Mouse (Mus musculus): ENCODE data around the gene D430042O09Rik. TPM values are rescaled to one million over a fixed set of nuclear protein-coding genes. Genes with fewer than 3 reads are reported as not detected.

D430042O09Rik gene
- total RNA-seq (2014; rRNA removed) (17.8 and 18.7 TPM in 2 replicates), polyA plus RNA-seq (2015; fragmentation: Nextera tagmentation; extraction: Ambion mirVana) (3.7 and 4.5 TPM in 2 replicates)

DNA sequence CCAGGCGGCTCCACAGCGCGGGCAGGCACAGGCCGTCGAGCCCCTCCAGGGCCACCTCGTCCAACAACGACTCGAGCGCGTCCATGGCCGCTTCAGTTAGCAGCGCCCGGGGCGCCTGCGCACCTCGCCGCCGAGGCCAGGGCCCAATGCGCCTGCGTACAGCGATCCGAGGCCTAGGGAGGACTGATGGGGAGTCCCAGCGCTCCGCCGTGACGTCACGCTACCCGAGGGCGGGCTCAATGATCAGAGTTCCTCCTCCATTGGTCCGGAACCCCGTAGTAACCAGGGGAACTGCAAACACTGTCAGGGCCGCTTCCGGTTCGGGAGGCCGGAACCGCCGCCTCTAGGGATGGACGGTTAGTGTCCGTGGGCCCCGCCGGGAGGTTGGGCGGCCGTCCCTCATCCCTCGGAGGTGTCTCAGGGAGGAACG, at the start of gene D430042O09Rik, which contains the start of gene Gtf3c1:
Gene D430042O09Rik, plus strand, starts transcription at position 296 of the 430 bp plus-strand sequence.
Gene Gtf3c1, minus strand, starts transcription at position 188 of the 430 bp plus-strand sequence.
- DNase-seq (ENCODE audit: low spot score) (peak; percentile 100), ATAC-seq (peak; percentile 100)
- Histone ChIP-seq H3K27me3 (ENCODE audit: insufficient read depth, low read length) (no peaks in the 10 kb centered on the region), H3K27ac (peak within 1 kb of the TSS; percentile 76), H3K9ac (replicated peaks; ENCODE audit: low read length) (peak within 1 kb of the TSS; percentile 75), H3K4me2 (ENCODE audit: low read depth, low read length) (peak within 1 kb of the TSS; percentile 72), H3K36me3 (ENCODE audit: insufficient read depth, low read length) (peaks cover 13% of the 10 kb centered on the region; the same call in 1 of the 2 replicates), H3K9me3 (ENCODE audit: low read length) (no peaks in the 10 kb centered on the region), H3K4me1 (ENCODE audit: insufficient read depth, low read length) (peaks cover 17% of the 10 kb centered on the region), H3K4me3 (ENCODE audit: low read length) (peak within 1 kb of the TSS; percentile 72)
- no peak for TF ChIP-seq CTCF (IDR thresholded peaks at IDR 0.05; ENCODE audit: low read depth)
- 0% methylated on average over 45 of the region's 45 CpGs for WGBS

DNA sequence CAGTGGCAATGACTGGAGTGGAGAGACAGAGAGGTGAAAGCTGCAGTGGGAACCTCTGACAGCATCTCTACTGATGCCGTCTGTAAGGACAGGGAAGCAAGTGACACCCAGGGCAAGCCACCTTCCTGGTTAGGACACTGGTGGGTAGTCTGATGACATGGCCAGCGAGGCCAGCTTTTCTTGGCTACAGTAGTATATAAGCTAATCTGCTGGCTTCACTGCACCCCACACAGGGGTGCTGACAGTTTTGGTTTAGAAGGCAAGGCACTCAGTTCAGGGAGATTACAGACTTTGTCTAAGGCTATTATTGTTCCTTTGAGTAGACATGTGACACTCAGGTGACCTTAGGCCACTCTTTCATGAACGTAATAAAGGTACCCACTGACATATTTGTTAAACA, 44.0 kb upstream of the D430042O09Rik start:
- Histone ChIP-seq H3K27ac (no peak overlapping the region), H3K9me3 (ENCODE audit: low read length) (no peaks in the 10 kb centered on the region), H3K27me3 (ENCODE audit: insufficient read depth, low read length) (no peaks in the 10 kb centered on the region), H3K4me1 (ENCODE audit: insufficient read depth, low read length) (no peaks in the 10 kb centered on the region), H3K36me3 (ENCODE audit: insufficient read depth, low read length) (peaks cover 82% of the 10 kb centered on the region), H3K4me3 (ENCODE audit: low read length) (no peak overlapping the region), H3K9ac (replicated peaks; ENCODE audit: low read length) (no peak overlapping the region), H3K4me2 (ENCODE audit: low read depth, low read length) (no peak overlapping the region)
- no peak for TF ChIP-seq CTCF (IDR thresholded peaks at IDR 0.05; ENCODE audit: low read depth)
- ATAC-seq (no peak), DNase-seq (ENCODE audit: low spot score) (no peak)
- 83% methylated on average over 3 of the region's 3 CpGs for WGBS

DNA sequence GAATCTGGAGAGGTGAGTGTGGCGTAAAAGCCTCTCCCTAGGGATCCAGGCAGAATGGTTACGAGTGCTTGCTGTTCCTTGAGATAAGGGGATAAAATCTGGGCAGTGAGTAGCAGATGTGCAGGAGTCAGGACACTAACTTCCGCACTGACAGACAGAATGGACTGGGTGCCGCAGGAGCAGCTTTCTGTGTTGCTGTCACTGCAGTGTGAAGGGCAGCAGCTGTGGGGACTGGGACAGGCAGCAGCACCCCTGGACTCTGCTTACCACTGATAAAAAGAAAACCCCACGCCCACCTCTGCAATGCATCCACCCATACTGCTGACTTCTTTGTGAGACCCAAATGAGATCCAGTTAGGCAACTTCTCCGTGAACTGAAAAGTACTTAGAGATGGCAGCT, 36.8 kb upstream of the D430042O09Rik start:
- no peaks in the 10 kb centered on the region for H3K4me1 ChIP-seq (ENCODE audit: insufficient read depth, low read length)
- WGBS, result 90% methylated on average over 6 of the region's 6 CpGs
- no peaks in the 10 kb centered on the region for H3K27me3 ChIP-seq (ENCODE audit: insufficient read depth, low read length)
- H3K4me2 ChIP-seq (ENCODE audit: low read depth, low read length), result no peak overlapping the region
- ATAC-seq (no peak), DNase-seq (ENCODE audit: low spot score) (no peak)
- H3K4me3 ChIP-seq (ENCODE audit: low read length), result no peak overlapping the region
- no peak overlapping the region for H3K9ac ChIP-seq (replicated peaks; ENCODE audit: low read length)
- peaks cover 96% of the 10 kb centered on the region for H3K36me3 ChIP-seq (ENCODE audit: insufficient read depth, low read length)
- no peak for TF ChIP-seq CTCF (IDR thresholded peaks at IDR 0.05; ENCODE audit: low read depth)
- H3K27ac ChIP-seq, result no peak overlapping the region
- H3K9me3 ChIP-seq (ENCODE audit: low read length), result no peaks in the 10 kb centered on the region

DNA sequence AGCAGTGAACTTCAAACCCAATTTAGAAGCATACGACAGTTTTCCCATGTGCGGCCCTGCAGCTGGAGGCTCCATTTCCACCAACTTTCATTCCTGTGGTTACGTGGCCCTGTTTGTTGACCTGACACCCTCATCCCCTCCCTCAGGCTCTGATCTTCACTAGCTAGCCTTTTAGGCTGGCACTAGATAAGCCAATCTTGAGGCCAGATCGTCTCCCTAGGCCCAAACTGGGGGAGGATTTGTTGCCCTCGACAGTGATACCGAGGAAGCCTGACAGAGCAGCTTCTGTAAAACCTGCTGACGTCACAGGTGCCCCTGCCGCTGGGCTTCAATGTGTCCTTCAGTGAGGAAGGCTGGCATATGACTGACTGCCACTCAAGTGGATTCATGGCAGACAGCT, 36.3 kb upstream of the D430042O09Rik start:
- H3K4me3 ChIP-seq (ENCODE audit: low read length), result no peak overlapping the region
- H3K4me1 ChIP-seq (ENCODE audit: insufficient read depth, low read length), result no peaks in the 10 kb centered on the region
- H3K36me3 ChIP-seq (ENCODE audit: insufficient read depth, low read length), result peaks cover 97% of the 10 kb centered on the region
- WGBS, result 89% methylated on average over 8 of the region's 8 CpGs
- H3K27me3 ChIP-seq (ENCODE audit: insufficient read depth, low read length), result no peaks in the 10 kb centered on the region
- H3K9ac ChIP-seq (replicated peaks; ENCODE audit: low read length), result no peak overlapping the region
- no peak for ATAC-seq
- H3K4me2 ChIP-seq (ENCODE audit: low read depth, low read length), result no peak overlapping the region
- no peak for DNase-seq (ENCODE audit: low spot score)
- H3K9me3 ChIP-seq (ENCODE audit: low read length), result no peaks in the 10 kb centered on the region
- no peak overlapping the region for H3K27ac ChIP-seq
- TF ChIP-seq CTCF (IDR thresholded peaks at IDR 0.05; ENCODE audit: low read depth), result no peak

DNA sequence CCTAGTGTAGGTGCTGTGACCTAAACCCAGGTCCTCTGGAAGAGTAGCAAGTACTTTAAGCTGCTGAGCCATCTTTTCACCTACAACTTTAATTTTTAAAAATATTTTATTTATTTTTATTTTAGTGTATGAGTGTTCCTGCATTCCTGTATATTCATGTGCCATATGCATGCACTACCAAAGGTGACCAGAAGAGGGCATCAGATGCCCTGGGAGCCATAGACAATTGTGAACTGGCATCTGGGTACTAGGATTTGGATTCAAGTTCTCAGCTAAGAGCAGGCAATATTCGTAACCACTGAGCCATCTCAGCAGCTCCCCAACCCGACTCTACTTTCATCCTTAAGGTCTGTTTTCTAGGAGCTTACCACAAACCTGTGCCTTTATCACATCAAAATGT, 32.8 kb upstream of the D430042O09Rik start:
- DNase-seq (ENCODE audit: low spot score), result peak; percentile 70
- ATAC-seq, result 0 out of 2 replicates have a peak, but pooled peaks have one; percentile 32
- Histone ChIP-seq H3K36me3 (ENCODE audit: insufficient read depth, low read length) (peaks cover 92% of the 10 kb centered on the region), H3K27me3 (ENCODE audit: insufficient read depth, low read length) (no peaks in the 10 kb centered on the region), H3K9ac (replicated peaks; ENCODE audit: low read length) (no peak overlapping the region), H3K27ac (no peak overlapping the region), H3K4me3 (ENCODE audit: low read length) (no peak overlapping the region), H3K4me1 (ENCODE audit: insufficient read depth, low read length) (no peaks in the 10 kb centered on the region), H3K4me2 (ENCODE audit: low read depth, low read length) (no peak overlapping the region), H3K9me3 (ENCODE audit: low read length) (no peaks in the 10 kb centered on the region)
- WGBS, result 89% methylated on average over 2 of the region's 2 CpGs
- TF ChIP-seq CTCF (IDR thresholded peaks at IDR 0.05; ENCODE audit: low read depth), result peak; percentile 83

DNA sequence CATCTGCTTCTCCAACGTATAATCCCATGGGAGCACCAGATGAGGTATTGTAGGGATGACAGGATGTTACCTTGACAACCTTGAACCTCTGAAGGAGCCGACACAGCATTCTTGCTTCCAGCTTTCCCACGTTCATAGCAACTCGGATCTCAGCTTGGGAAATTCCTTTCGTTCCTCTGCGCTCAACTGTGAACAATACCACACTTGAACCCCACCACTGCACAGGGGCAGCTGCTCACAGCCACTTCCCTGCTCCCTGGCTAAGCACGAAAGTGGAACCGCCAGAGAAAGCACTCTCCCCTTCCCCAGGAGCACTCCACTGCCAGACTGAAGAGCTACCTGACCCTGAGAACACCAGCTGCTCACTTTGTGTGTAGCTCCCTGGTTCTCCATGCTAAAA, 28.9 kb upstream of the D430042O09Rik start:
- ATAC-seq, result no peak
- 40% methylated on average over 8 of the region's 8 CpGs for WGBS

DNA sequence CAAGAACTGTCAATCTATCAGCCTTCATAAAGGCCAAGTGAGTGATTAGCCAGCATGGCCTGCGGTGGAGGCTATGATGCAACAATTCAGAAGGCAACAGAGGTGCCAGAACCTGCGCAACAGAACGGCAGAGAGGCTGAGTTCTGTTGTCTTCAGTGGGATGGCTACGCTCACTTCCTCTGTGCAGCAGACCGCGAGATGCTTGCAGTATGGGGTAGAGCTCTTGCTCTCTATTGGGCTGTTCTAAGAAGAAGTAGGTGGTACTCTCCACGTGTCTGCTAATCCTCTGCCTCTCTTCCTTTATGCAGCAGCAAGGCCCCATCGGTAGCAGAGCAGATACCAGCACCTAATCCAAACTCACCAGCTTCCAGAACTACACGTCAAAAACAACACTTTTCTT, 27.8 kb upstream of the D430042O09Rik start:
- WGBS, result 74% methylated on average over 9 of the region's 9 CpGs
- Histone ChIP-seq H3K4me1 (ENCODE audit: insufficient read depth, low read length) (no peaks in the 10 kb centered on the region), H3K27me3 (ENCODE audit: insufficient read depth, low read length) (no peaks in the 10 kb centered on the region), H3K27ac (no peak overlapping the region), H3K9me3 (ENCODE audit: low read length) (no peaks in the 10 kb centered on the region), H3K4me3 (ENCODE audit: low read length) (no peak overlapping the region), H3K36me3 (ENCODE audit: insufficient read depth, low read length) (peaks cover 68% of the 10 kb centered on the region), H3K9ac (replicated peaks; ENCODE audit: low read length) (no peak overlapping the region), H3K4me2 (ENCODE audit: low read depth, low read length) (no peak overlapping the region)
- no peak for DNase-seq (ENCODE audit: low spot score)
- ATAC-seq, result no peak
- no peak for TF ChIP-seq CTCF (IDR thresholded peaks at IDR 0.05; ENCODE audit: low read depth)

More for the DNA sequence above, 28.9 kb upstream of the D430042O09Rik start:
- H3K9ac ChIP-seq (replicated peaks; ENCODE audit: low read length), result no peak overlapping the region; the same call in 1 of the 2 replicates
- H3K4me3 ChIP-seq (ENCODE audit: low read length), result no peak overlapping the region
- TF ChIP-seq CTCF (IDR thresholded peaks at IDR 0.05; ENCODE audit: low read depth), result no peak
- H3K36me3 ChIP-seq (ENCODE audit: insufficient read depth, low read length), result peaks cover 80% of the 10 kb centered on the region
- H3K4me2 ChIP-seq (ENCODE audit: low read depth, low read length), result no peak overlapping the region
- peak; percentile 7 for DNase-seq (ENCODE audit: low spot score)
- no peaks in the 10 kb centered on the region for H3K9me3 ChIP-seq (ENCODE audit: low read length)
- H3K27ac ChIP-seq, result no peak overlapping the region
- H3K4me1 ChIP-seq (ENCODE audit: insufficient read depth, low read length), result no peaks in the 10 kb centered on the region
- no peaks in the 10 kb centered on the region for H3K27me3 ChIP-seq (ENCODE audit: insufficient read depth, low read length)
